Mouse (Mus musculus) brown adipose tissue, adult 24 weeks (tissue): Measurements from ENCODE around the gene Snd1. TPM values are rescaled to one million over a fixed set of nuclear protein-coding genes. Genes with fewer than 3 reads are reported as not detected.

Source experiments
- H3K27ac ChIP-seq: fragments of 200-500 bp; replicated peaks from 2 replicates; pipeline ENCODE4 v1.5.1; 2012; ENCODE audit warnings: low read depth, mild to moderate bottlenecking, low read length
- H3K4me1 ChIP-seq: fragments of 200-500 bp; 2 replicates; pipeline ENCODE4 v1.6.1; 2012; ENCODE audit warnings: low read length, mixed read lengths; ENCODE audit not compliant: control insufficient read depth, insufficient read depth, insufficient read length
- H3K4me3 ChIP-seq: fragments of 200-500 bp; 2 replicates; pipeline ENCODE4 v1.5.1; 2012; ENCODE audit warnings: low read depth, mild to moderate bottlenecking, low read length, moderate library complexity; ENCODE audit not compliant: insufficient read depth
- polyA plus RNA-seq: library from polyadenylated mRNA; stranded (reverse); fragments of >200 nt; gene quantifications from 2 replicates; pipeline ENCODE4 v1.2.4, GENCODE M21; 2012; ENCODE audit not compliant: missing spikeins, insufficient read depth, insufficient read length

Snd1 gene
- polyA plus RNA-seq, 1 experiment, result 25.4 TPM

DNA sequence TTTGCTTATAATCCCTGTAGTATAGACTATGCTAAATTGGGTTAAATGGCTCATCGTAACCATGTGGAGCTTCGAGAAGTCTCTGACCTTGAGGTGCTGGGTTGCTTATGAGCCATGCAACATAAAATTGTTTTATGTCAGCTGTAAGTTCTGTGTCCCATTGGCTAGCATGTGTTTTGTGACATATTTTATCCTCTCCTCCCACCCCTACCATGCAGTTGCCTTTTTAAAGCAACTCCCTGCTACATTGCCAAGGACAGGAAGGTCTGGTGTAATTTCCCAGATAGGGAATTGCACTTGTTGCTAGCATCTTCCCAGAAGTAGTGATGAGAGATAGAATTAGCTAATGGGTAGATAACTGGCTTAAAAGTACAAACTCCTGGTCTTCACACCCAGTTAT, 324.9 kb downstream of the Snd1 start:
- H3K4me3 ChIP-seq, result no peak overlapping the region
- no peak overlapping the region for H3K27ac ChIP-seq
- H3K4me1 ChIP-seq, result 0 out of 2 replicates have a peak, but pooled peaks cover 2% of the 10 kb centered on the region

GRCm38 (mm10) chr6:28800976-28801375, 326.0 kb downstream of the Snd1 start:
- Histone ChIP-seq H3K27ac (no peak overlapping the region), H3K4me3 (no peak overlapping the region), H3K4me1 (0 out of 2 replicates have a peak, but pooled peaks cover 3% of the 10 kb centered on the region)

GRCm38 (mm10) chr6:28803678-28804279, 328.8 kb downstream of the Snd1 start:
- no peak overlapping the region for H3K4me3 ChIP-seq
- no peak overlapping the region for H3K27ac ChIP-seq
- 0 out of 2 replicates have a peak, but pooled peaks cover 3% of the 10 kb centered on the region for H3K4me1 ChIP-seq

GRCm38 (mm10) chr6:28804751-28805150, 329.8 kb downstream of the Snd1 start:
- H3K4me3 ChIP-seq, result no peak overlapping the region
- H3K4me1 ChIP-seq, result peaks cover 5% of the 10 kb centered on the region
- H3K27ac ChIP-seq, result no peak overlapping the region

DNA sequence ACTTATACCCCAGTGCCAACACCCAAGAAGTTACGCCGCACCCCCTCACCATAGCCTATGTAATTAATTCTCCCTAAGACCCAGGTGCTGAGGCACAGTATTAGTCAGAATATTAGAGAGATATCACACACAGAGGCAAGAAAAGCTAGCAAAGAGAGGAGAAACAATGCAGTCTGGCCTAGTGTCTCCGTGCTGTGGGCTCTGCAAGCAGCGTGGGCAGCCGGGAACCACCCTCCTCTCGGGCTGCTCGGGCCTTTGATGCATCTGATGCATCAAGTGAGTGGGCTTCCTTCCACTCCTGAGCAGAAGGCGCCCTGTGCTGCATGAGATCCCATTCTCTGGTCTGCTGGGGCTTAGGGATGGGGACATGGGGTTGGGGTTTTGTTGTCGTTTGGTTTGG, 338.1 kb downstream of the Snd1 start:
- H3K27ac ChIP-seq, result no peak overlapping the region
- no peak overlapping the region for H3K4me3 ChIP-seq
- peaks cover 5% of the 10 kb centered on the region for H3K4me1 ChIP-seq

- no peak overlapping the region for H3K4me3 ChIP-seq
- peaks cover 1% of the 10 kb centered on the region for H3K4me1 ChIP-seq
- H3K27ac ChIP-seq, result no peak overlapping the region
Observed at GRCm38 (mm10) chr6:28814895-28815294, 340.0 kb downstream of the Snd1 start.

GRCm38 (mm10) chr6:28817039-28817438, 342.1 kb downstream of the Snd1 start:
- Histone ChIP-seq H3K27ac (no peak overlapping the region), H3K4me3 (no peak overlapping the region), H3K4me1 (no peaks in the 10 kb centered on the region)

DNA sequence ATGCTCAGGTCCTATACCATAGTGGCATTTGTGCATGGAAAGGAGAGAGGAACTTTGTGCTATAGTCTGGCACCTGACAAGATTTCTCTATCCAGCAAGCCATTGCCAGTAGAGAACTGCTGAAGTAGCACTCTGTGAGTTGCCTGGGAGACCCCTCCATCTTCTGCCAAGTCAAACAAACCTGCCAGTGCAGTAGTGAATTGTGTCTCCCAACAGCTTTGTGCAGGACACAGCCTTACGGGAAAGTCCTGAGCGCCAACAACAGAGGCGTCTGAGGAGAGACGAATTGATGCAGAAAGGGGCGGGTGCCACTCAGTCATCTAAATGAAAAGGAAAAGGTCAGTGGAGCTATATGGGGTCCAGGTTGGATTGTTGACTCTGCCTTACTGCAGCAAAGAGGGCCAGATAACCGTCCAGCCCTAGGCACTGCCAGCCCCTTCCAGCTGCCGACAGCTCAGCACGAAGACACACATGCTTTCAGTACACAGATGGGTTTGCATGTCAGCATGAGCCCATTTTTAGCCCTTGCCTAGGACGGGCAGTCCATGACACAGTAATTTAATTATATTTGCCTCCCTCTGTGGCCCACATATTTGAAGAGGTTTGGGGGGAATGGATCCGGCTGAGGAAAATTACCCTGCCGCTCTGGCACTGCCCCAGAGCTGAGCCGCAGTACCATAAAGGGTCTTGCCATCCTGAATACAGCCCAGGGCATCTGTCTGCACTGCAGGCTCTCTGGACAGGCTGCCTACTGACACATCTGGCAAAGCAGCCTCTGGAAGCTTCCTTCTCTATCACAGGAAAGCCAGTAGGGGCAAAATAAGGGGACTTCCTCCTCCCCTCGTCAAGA, 344.8 kb downstream of the Snd1 start:
- Histone ChIP-seq H3K27ac (no peak overlapping the region), H3K4me1 (no peaks in the 10 kb centered on the region; the same call in 1 of the 2 replicates), H3K4me3 (no peak overlapping the region)

GRCm38 (mm10) chr6:28822296-28822695, 347.4 kb downstream of the Snd1 start:
- H3K4me1 ChIP-seq, result no peaks in the 10 kb centered on the region; the same call in 1 of the 2 replicates
- no peak overlapping the region for H3K4me3 ChIP-seq
- no peak overlapping the region for H3K27ac ChIP-seq

GRCm38 (mm10) chr6:28823375-28823774, 348.4 kb downstream of the Snd1 start:
- Histone ChIP-seq H3K4me3 (no peak overlapping the region), H3K27ac (no peak overlapping the region), H3K4me1 (no peaks in the 10 kb centered on the region; the same call in 1 of the 2 replicates)

DNA sequence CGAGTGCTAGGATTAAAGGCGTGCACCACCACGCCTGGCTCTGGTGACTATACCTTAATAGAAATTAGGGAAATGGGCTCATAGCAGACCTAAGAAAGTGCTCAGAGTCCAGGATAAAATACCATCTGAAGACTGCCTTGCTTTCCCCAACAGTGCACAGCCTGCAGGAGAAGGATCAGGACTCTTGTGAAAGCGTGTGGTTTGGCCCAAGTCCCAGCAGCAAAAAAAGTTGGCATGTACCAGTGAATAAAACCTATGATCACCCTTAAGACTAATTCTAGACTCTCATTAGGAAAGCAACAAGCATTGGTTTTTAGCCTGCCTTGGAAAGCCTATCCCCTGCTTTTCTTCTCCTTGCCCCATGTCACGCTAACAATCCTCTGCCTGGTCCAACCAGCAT, 348.9 kb downstream of the Snd1 start:
- no peaks in the 10 kb centered on the region; the same call in 1 of the 2 replicates for H3K4me1 ChIP-seq
- H3K27ac ChIP-seq, result no peak overlapping the region
- H3K4me3 ChIP-seq, result no peak overlapping the region

DNA sequence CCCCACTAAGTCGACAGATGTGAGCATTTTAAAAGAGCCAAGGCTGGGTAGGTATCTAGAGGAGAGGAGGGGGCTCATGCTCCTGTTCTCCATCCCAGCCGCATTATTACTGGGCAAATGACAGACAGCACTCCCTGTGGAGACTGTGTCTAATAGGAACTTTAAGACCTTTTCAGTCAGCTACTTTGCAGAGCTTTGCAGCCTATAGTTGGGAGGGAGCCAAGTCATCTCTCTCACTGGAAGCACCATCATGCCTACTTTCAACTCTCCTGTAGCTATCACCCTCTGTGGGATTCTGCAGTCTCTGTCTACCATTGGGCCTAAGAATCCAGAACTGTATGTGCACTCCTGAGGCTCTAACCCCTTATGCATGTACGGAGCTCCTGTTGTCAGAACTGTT, 351.0 kb downstream of the Snd1 start:
- H3K27ac ChIP-seq, result no peak overlapping the region
- no peak overlapping the region for H3K4me3 ChIP-seq
- no peaks in the 10 kb centered on the region; the same call in 1 of the 2 replicates for H3K4me1 ChIP-seq

GRCm38 (mm10) chr6:28826689-28827389, 351.9 kb downstream of the Snd1 start:
- H3K4me3 ChIP-seq, result no peak overlapping the region
- no peak overlapping the region for H3K27ac ChIP-seq

GRCm38 (mm10) chr6:28827565-28827964, 352.6 kb downstream of the Snd1 start:
- H3K4me1 ChIP-seq, result no peaks in the 10 kb centered on the region; the same call in 1 of the 2 replicates
- H3K27ac ChIP-seq, result no peak overlapping the region
- no peak overlapping the region for H3K4me3 ChIP-seq

More at GRCm38 (mm10) chr6:28826689-28827389, 351.9 kb downstream of the Snd1 start:
- no peaks in the 10 kb centered on the region; the same call in 1 of the 2 replicates for H3K4me1 ChIP-seq

DNA sequence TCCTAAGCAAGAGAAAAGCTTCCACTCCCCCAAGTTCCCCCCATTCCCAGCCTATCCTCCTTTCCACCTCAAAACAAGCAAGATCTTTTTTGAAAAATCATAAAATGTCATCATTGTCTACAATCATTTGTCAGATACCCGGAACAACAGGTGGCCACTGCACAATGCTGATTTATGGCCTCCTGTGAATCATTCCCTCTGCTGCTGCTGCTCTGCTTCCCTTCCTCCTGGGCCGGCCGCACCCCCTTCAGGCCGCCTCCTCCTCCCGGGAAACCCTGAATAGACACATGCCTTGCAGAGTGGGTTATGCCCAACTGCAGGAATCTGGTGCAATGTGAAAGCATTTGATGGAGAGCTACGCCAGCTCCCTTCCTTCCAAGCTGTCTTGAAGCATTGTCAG, 353.7 kb downstream of the Snd1 start:
- no peaks in the 10 kb centered on the region for H3K4me1 ChIP-seq
- H3K4me3 ChIP-seq, result no peak overlapping the region
- H3K27ac ChIP-seq, result no peak overlapping the region
